In genomic region chr3:60948897-60949296, GRCm38 (mm10) we compare ENCODE assay signal across 28 mouse cellular contexts.
"Had no signal": no experiment of that assay in that cellular context is flagged by ENCODE, and none has a peak within 500 bp of the region (broad histone marks: within the 10 kb centered on the region; RNA-seq: fewer than 3 reads in every experiment).

No protein-coding gene starts in this region.

- H3K9me3 ChIP-seq: embryonic facial prominence, embryonic 10.5 days; embryonic facial prominence, embryonic 12.5 days; embryonic facial prominence, embryonic 13.5 days; embryonic facial prominence, embryonic 15.5 days; forebrain, embryonic 10.5 days; forebrain, embryonic 12.5 days; forebrain, embryonic 13.5 days; forebrain, embryonic 15.5 days had no signal

- H3K27me3 ChIP-seq: embryonic facial prominence, embryonic 12.5 days; embryonic facial prominence, embryonic 13.5 days; embryonic facial prominence, embryonic 15.5 days; forebrain, embryonic 12.5 days; forebrain, embryonic 13.5 days; forebrain, embryonic 15.5 days had no signal

- H3K4me1 ChIP-seq: embryonic facial prominence, embryonic 10.5 days; embryonic facial prominence, embryonic 12.5 days; embryonic facial prominence, embryonic 13.5 days; embryonic facial prominence, embryonic 15.5 days; forebrain, embryonic 10.5 days; forebrain, embryonic 12.5 days; forebrain, embryonic 13.5 days; forebrain, embryonic 15.5 days had no signal

- H3K27ac ChIP-seq: embryonic facial prominence, embryonic 10.5 days; embryonic facial prominence, embryonic 12.5 days; embryonic facial prominence, embryonic 13.5 days; embryonic facial prominence, embryonic 15.5 days; forebrain, embryonic 10.5 days; forebrain, embryonic 12.5 days; forebrain, embryonic 13.5 days; forebrain, embryonic 15.5 days; gastrocnemius, adult 2 months; heart, adult 2 months had no signal

- DNase-seq: cerebellum, adult 8-10 months; cerebellum, adult 9-10 months; cerebellum, adult 9-11 months; cerebellum, postnatal 10 days; cerebellum, postnatal 14 days; cerebellum, postnatal 25 days; cerebellum, postnatal 36 days; embryo, embryonic 11 days; forebrain, postnatal 0 days; gastrocnemius, adult 2 months; gastrocnemius, postnatal 10 days; gastrocnemius, postnatal 14 days; gastrocnemius, postnatal 25 days; gastrocnemius, postnatal 36 days; heart, adult 11 months; heart, adult 18-20 months; heart, adult 2 months had no signal

- H3K4me2 ChIP-seq: embryonic facial prominence, embryonic 12.5 days; embryonic facial prominence, embryonic 13.5 days; embryonic facial prominence, embryonic 15.5 days; forebrain, embryonic 12.5 days; forebrain, embryonic 13.5 days; forebrain, embryonic 15.5 days had no signal

- ATAC-seq: forebrain, embryonic 13.5 days; forebrain, embryonic 14.5 days; forebrain, embryonic 15.5 days; forebrain, embryonic 16.5 days; forebrain, postnatal 0 days had no signal

- H3K4me3 ChIP-seq: embryonic facial prominence, embryonic 10.5 days; embryonic facial prominence, embryonic 12.5 days; embryonic facial prominence, embryonic 13.5 days; embryonic facial prominence, embryonic 15.5 days; erythroblast, embryonic 14.5 days; forebrain, embryonic 10.5 days; forebrain, embryonic 12.5 days; forebrain, embryonic 13.5 days; forebrain, embryonic 15.5 days; gastrocnemius, adult 2 months; heart, adult 2 months had no signal

- H3K9ac ChIP-seq: embryonic facial prominence, embryonic 12.5 days; embryonic facial prominence, embryonic 13.5 days; embryonic facial prominence, embryonic 15.5 days; forebrain, embryonic 12.5 days; forebrain, embryonic 13.5 days; forebrain, embryonic 15.5 days; forebrain, postnatal 0 days had no signal

- H3K36me3 ChIP-seq: embryonic facial prominence, embryonic 10.5 days; embryonic facial prominence, embryonic 12.5 days; embryonic facial prominence, embryonic 13.5 days; embryonic facial prominence, embryonic 15.5 days; forebrain, embryonic 10.5 days; forebrain, embryonic 12.5 days; forebrain, embryonic 15.5 days had no signal
